Mouse (Mus musculus) midbrain, postnatal 0 days (tissue): ENCODE measurements at regions not wholly inside any gene's neighbourhood (a gene's known extent, or its start where the extent isn't known, plus 50 kb on each side); places are given as distances from the start of the nearest gene placed in this dataset.

Experiments used
- ATAC-seq: fragments of 200-750 bp; cut with Nextera tagmentation; 2 replicates; pipeline ENCODE4 v1.8.0; 2017; ENCODE audit warnings: moderate number of reproducible peaks, mild to moderate bottlenecking, moderate TSS enrichment, moderate library complexity; ENCODE audit not compliant: low FRiP score
- DNase-seq: peaks from one replicate; pipeline ENCODE4 v3.0.0-alpha.2; 2015; ENCODE audit warnings: low spot score
- H3K27ac ChIP-seq: fragments of 300-500 bp; sonication (generic); 2 replicates; pipeline ENCODE4 v1.5.1; 2014; ENCODE audit warnings: low read depth, mild to moderate bottlenecking, low read length, mixed read lengths
- H3K27me3 ChIP-seq: fragments of 300-500 bp; sonication (generic); 2 replicates; pipeline ENCODE4 v1.6.1; 2014; ENCODE audit warnings: low read length, control low read depth, mixed read lengths; ENCODE audit not compliant: insufficient read depth
- H3K36me3 ChIP-seq: fragments of 300-500 bp; sonication (generic); 2 replicates; pipeline ENCODE4 v1.6.1; 2014; ENCODE audit warnings: low read length, control low read depth, mixed read lengths; ENCODE audit not compliant: insufficient read depth
- H3K4me1 ChIP-seq: fragments of 300-500 bp; sonication (generic); 2 replicates; pipeline ENCODE4 v1.6.1; 2014; ENCODE audit warnings: mild to moderate bottlenecking, control low read depth, antibody characterized with exemption, low read length, mixed read lengths; ENCODE audit not compliant: insufficient read depth
- H3K4me2 ChIP-seq: fragments of 300-500 bp; sonication (generic); 2 replicates; pipeline ENCODE4 v1.6.1; 2014; ENCODE audit warnings: low read depth, mild to moderate bottlenecking, low read length, mixed read lengths; ENCODE audit not compliant: poor library complexity, severe bottlenecking
- H3K4me3 ChIP-seq: fragments of 300-500 bp; sonication (generic); 2 replicates; pipeline ENCODE4 v1.5.1; 2014; ENCODE audit warnings: low read depth, mild to moderate bottlenecking, low read length, moderate library complexity
- H3K9ac ChIP-seq: fragments of 300-500 bp; sonication (generic); replicated peaks from 2 replicates; pipeline ENCODE4 v1.6.1; 2014; ENCODE audit warnings: mild to moderate bottlenecking, low read length, moderate library complexity, mixed read lengths; ENCODE audit not compliant: poor library complexity, severe bottlenecking
- H3K9me3 ChIP-seq: fragments of 300-500 bp; sonication (generic); 2 replicates; pipeline ENCODE4 v1.6.1; 2016; ENCODE audit warnings: low read length, control low read depth
- CTCF ChIP-seq: IDR thresholded peaks from 2 replicates; pipeline ENCODE4 v1.5.1; 2016; ENCODE audit warnings: antibody characterized with exemption, mild to moderate bottlenecking
- WGBS: fragments of 180-500 bp; shearing (Covaris S2); extraction: QIAGEN DNeasy Blood & Tissue Kit; methylation state at CpG from one replicate; pipeline ENCODE4 v1.1.7; 2014; 5-methylcytosine and 5-hydroxymethylcytosine counted together

GRCm38 (mm10) chr3:4793141-4793540 lies 957.5 kb upstream of the Gm8797 start:
- no peak overlapping the region for H3K9ac ChIP-seq
- H3K4me3 ChIP-seq = no peak overlapping the region
- 93% methylated on average over 2 of the region's 2 CpGs for WGBS
- ATAC-seq = no peak
- H3K4me1 ChIP-seq = no peaks in the 10 kb centered on the region
- H3K27me3 ChIP-seq = no peaks in the 10 kb centered on the region
- DNase-seq = no peak
- no peaks in the 10 kb centered on the region for H3K9me3 ChIP-seq
- H3K27ac ChIP-seq = no peak overlapping the region
- H3K36me3 ChIP-seq = no peaks in the 10 kb centered on the region
- no peak for TF ChIP-seq CTCF
- H3K4me2 ChIP-seq = no peak overlapping the region

- 21% methylated on average over 6 of the region's 6 CpGs for WGBS
- peak overlapping the region; percentile 69 for H3K9ac ChIP-seq
Measured at GRCm38 (mm10) chr3:4796041-4796908, 954.3 kb upstream of the Gm8797 start.

GRCm38 (mm10) chr3:4796909-4797566 lies 953.6 kb upstream of the Gm8797 start:
- no peaks in the 10 kb centered on the region for H3K4me1 ChIP-seq
- DNase-seq (peak; percentile 89), ATAC-seq (peak; percentile 78)
- H3K9ac ChIP-seq = peak overlapping the region; percentile 69
- peak; percentile 35 for TF ChIP-seq CTCF
- no peaks in the 10 kb centered on the region for H3K27me3 ChIP-seq
- H3K4me2 ChIP-seq = peak overlapping the region; percentile 50
- WGBS = 27% methylated on average over 8 of the region's 8 CpGs
- H3K4me3 ChIP-seq = peak overlapping the region; percentile 46
- peak overlapping the region; percentile 75 for H3K27ac ChIP-seq
- no peaks in the 10 kb centered on the region for H3K9me3 ChIP-seq
- H3K36me3 ChIP-seq = no peaks in the 10 kb centered on the region

More at GRCm38 (mm10) chr3:4796041-4796908, 954.3 kb upstream of the Gm8797 start:
- ATAC-seq (peak; percentile 68), DNase-seq (peak; percentile 20)
- Histone ChIP-seq H3K27me3 (no peaks in the 10 kb centered on the region), H3K9me3 (no peaks in the 10 kb centered on the region), H3K4me2 (peak overlapping the region; percentile 50), H3K27ac (peak overlapping the region; percentile 75), H3K36me3 (no peaks in the 10 kb centered on the region), H3K4me3 (peak overlapping the region; percentile 46), H3K4me1 (no peaks in the 10 kb centered on the region)
- TF ChIP-seq CTCF = no peak

GRCm38 (mm10) chr3:4797567-4797940 lies 953.1 kb upstream of the Gm8797 start:
- WGBS = 36% methylated on average over 6 of the region's 6 CpGs
- no peaks in the 10 kb centered on the region for H3K27me3 ChIP-seq
- no peak for DNase-seq

GRCm38 (mm10) chr3:4798366-4798765 lies 952.2 kb upstream of the Gm8797 start:
- DNase-seq = no peak
- no peaks in the 10 kb centered on the region for H3K9me3 ChIP-seq
- H3K4me2 ChIP-seq = peak overlapping the region; percentile 50
- peak overlapping the region; percentile 69 for H3K9ac ChIP-seq
- no peak for TF ChIP-seq CTCF
- H3K27me3 ChIP-seq = no peaks in the 10 kb centered on the region
- ATAC-seq = no peak
- H3K4me1 ChIP-seq = no peaks in the 10 kb centered on the region
- H3K27ac ChIP-seq = peak overlapping the region; percentile 75
- H3K4me3 ChIP-seq = peak overlapping the region; percentile 46
- 28% methylated on average over 3 of the region's 3 CpGs for WGBS
- no peaks in the 10 kb centered on the region for H3K36me3 ChIP-seq

More at GRCm38 (mm10) chr3:4797567-4797940, 953.1 kb upstream of the Gm8797 start:
- TF ChIP-seq CTCF = no peak
- H3K27ac ChIP-seq = peak overlapping the region; percentile 75
- H3K4me1 ChIP-seq = no peaks in the 10 kb centered on the region
- peak overlapping the region; percentile 50 for H3K4me2 ChIP-seq
- H3K36me3 ChIP-seq = no peaks in the 10 kb centered on the region
- no peak for ATAC-seq
- no peaks in the 10 kb centered on the region for H3K9me3 ChIP-seq
- peak overlapping the region; percentile 69 for H3K9ac ChIP-seq
- peak overlapping the region; percentile 46 for H3K4me3 ChIP-seq

GRCm38 (mm10) chr3:4834459-4834858 lies 916.1 kb upstream of the Gm8797 start:
- Histone ChIP-seq H3K9me3 (no peaks in the 10 kb centered on the region), H3K27ac (no peak overlapping the region), H3K4me2 (no peak overlapping the region), H3K27me3 (no peaks in the 10 kb centered on the region), H3K36me3 (no peaks in the 10 kb centered on the region), H3K4me3 (no peak overlapping the region), H3K4me1 (no peaks in the 10 kb centered on the region), H3K9ac (no peak overlapping the region)
- TF ChIP-seq CTCF = no peak
- no peak for ATAC-seq
- DNase-seq = no peak
- 90% methylated on average over 1 of the region's 1 CpGs for WGBS
